Mouse (Mus musculus) heart, adult 2 months (tissue): ENCODE measurements at regions not wholly inside any gene's neighbourhood (a gene's known extent, or its start where the extent isn't known, plus 50 kb on each side); places are given as distances from the start of the nearest gene placed in this dataset.

Experiments
- EP300 ChIP-seq: fragments of 200-500 bp; IDR thresholded peaks from 2 replicates; pipeline ENCODE4 v1.6.1; 2011; ENCODE audit warnings: low read depth, low read length, control low read depth; ENCODE audit not compliant: insufficient read depth
- POLR2A ChIP-seq: fragments of 200-500 bp; IDR thresholded peaks from 2 replicates; pipeline ENCODE4 v1.6.1; 2011; ENCODE audit warnings: mild to moderate bottlenecking, low read depth, low read length, control low read depth; ENCODE audit not compliant: insufficient read depth

- no peak for TF ChIP-seq POLR2A
- no peak for TF ChIP-seq EP300
These were observed 517.6 kb upstream of the Nr3c2 start for GRCm38 (mm10) chr8:76381643-76382042.
